Mouse (Mus musculus): ENCODE results near the gene Tenm4.

Tenm4 gene

GRCm38 (mm10) chr7:96755459-96756094 lies 584.5 kb downstream of the Tenm4 start:
- no peak for DNase-seq

- no peak for DNase-seq
These were observed 585.2 kb downstream of the Tenm4 start for GRCm38 (mm10) chr7:96756104-96756742.

DNA sequence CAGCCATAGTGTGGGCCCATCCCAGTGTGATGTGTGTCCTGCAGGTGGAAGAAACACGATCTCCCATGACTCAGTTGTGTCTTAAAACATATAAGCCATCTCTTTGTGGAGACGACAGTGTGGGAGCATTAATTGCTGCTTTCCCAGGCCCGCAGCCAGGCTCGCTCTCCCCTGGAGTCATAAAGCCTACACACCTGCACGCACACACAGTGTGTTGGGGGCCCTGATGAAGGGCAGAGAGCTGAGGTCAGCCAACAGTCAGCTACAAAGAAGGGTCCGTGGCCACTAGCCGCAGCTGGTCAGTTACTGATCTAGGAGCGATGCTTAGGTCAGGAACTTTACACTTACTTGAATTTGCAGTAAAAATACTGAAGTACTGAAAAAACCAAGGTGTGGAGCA lies 586.0 kb downstream of the Tenm4 start:
- no peak for DNase-seq

DNA sequence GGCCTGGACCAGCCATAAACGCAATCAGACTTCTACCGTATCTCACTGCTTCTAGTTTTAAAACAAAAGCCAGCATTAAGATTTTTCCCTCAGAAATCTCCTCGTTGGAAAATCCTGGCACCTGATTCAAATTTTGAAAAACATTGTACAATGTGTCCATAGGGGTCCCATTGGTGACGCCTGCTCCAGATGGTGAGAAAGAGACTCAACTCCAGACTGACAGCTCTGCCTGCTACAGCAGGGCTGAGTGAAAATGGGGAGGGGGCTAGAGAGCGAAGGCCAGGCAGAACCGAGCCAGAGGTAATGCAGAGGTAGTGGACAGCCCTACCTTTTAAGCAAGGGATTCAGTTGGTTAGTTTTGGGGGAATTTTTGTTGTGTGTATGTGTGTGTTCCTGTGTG lies 589.2 kb downstream of the Tenm4 start:
- DNase-seq: no peak

DNA sequence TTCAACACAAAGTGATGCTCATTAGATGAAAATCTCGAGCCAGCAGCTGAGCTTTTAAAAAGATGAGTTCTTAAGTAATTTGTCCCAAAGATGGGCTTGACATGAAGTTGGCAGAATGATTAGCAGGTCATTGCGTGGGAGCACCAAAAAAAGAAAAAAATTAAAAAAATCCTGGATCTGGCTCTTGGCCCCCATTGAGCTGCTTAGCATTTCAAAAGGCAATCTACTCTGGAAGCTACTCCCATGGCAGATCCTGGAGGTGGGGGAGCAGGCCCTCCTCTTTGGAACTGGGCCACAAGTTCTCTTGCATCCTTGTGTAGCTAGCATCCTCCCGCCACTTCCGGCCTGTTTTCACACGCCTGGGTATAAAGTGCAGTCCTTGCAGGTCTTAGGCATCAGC lies 590.1 kb downstream of the Tenm4 start:
- DNase-seq: no peak

GRCm38 (mm10) chr7:96765321-96765960 lies 594.4 kb downstream of the Tenm4 start:
- peak; percentile 43 for DNase-seq

DNA sequence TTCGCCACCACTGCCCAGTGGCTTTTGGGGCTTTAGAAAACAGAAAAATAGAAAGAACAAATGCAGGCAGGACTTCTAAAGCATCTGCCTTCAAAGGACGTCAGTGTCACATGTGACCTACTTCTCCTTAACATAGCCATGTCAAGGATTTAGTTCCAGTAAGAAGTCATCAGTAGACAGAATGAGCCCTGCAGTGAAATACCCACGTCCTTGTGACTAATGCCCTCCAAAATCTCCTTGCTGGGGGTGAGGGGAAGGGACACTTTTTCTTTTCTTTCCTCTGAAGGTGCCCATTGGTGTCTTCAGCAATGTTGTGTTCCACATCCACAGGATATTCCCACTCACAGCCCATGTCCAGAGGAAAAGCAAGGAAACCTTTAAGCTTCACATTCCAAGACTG lies 596.0 kb downstream of the Tenm4 start:
- DNase-seq: no peak

DNA sequence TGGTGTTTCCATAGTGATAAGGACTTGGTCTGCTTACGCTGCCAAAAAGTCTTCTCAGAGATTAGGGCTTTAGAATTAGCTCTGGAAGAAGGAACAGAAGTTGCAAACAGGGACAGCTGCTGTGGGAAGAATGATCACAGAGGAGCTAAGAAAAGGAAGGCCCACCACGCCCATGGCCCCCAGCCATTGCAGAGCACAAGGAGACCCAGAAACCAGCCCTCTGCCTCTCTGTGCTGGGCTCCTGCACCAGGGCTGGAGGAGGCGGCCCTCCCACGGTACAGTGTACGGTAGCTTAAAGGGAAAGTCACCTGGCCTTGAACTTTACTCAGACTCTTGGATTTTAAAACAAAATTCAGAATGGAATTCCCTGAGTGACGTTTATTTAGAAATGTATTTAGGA lies 597.7 kb downstream of the Tenm4 start:
- no peak for DNase-seq

DNA sequence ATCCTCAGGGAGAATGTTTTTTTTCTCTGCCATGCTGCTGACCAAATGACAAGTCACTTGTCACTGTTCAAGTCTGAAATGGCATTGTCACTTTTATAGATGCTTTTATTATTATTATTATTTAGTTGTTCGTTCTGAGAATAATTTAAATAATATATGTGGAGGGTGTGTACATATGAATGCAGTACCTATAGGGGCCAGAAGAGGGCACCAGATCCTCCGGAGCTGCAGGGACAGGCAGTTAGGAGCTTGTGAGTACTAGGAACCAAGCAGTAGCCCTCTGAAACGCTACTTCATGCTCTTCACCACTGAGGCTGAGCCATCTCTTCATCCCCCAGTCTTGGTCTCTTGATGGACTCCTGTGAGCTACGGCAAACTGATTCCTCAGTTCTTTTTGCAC lies 598.7 kb downstream of the Tenm4 start:
- DNase-seq: peak; percentile 22

GRCm38 (mm10) chr7:96772966-96773365 lies 601.9 kb downstream of the Tenm4 start:
- no peak for DNase-seq

- no peak for DNase-seq
These were observed 602.7 kb downstream of the Tenm4 start for GRCm38 (mm10) chr7:96773585-96774225.

DNA sequence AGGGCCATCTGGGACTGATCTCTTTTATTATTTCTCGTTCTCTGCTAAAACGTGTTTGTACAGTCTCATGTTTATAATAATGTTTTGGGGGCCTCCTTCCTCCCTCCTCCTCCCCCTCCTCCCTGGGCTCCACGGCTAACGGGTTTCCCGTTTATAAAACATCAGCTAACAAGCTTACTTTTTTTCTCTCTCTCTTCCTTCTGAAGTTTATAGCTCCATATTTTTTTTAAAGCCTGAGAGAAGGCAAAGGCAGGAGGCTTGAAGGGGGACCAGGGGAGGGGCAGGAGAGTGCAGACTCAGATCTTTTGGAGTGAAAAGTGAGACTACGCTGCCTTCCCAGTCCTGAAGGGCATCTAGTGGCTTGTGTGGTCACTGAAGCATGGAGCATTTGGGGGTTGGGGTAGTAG lies 604.0 kb downstream of the Tenm4 start:
- no peak for DNase-seq

GRCm38 (mm10) chr7:96777938-96778600 lies 607.0 kb downstream of the Tenm4 start:
- DNase-seq: no peak

GRCm38 (mm10) chr7:96778601-96778969 lies 607.5 kb downstream of the Tenm4 start:
- no peak for DNase-seq

DNA sequence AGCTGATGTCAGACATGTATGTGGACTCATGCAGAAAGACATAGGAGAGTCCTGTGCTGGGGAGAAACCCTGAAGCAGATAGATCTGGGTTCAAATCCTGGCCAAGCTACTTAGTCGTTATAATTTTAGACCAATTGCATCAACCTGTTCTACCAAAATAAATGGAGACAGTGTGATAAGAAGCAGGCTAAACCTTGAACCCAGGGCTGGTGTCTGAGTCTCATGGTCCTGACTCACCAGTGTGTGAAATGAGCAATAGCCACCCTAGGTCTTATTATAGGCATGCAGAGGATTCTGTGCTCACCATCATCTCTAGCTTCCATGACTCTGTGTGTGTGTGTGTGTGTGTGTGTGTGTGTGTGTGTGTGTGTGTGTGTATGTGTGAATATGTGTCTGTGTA lies 609.5 kb downstream of the Tenm4 start:
- no peak for DNase-seq

- no peak for DNase-seq
These were observed 610.0 kb downstream of the Tenm4 start for GRCm38 (mm10) chr7:96781068-96781467.

DNA sequence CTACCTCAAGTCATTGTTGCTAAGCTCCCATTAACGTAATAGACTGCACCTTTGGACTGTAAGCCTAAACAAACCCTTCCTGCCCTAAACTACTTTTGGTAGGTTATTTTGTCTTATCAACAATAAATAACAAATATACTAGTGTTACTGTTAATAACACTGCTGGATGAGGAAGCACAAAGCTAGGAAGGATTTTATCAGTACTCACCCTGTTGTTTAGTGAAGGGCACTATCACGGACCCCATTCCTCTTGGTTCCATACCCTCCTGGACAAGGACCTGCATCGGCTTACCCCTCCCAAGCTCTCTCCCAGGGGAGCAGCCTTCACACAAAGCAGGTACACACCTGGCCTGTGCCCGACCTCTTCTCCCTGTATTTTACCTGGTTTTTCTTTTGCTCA lies 611.6 kb downstream of the Tenm4 start:
- no peak for DNase-seq

GRCm38 (mm10) chr7:96785808-96786207 lies 614.8 kb downstream of the Tenm4 start:
- DNase-seq: no peak

DNA sequence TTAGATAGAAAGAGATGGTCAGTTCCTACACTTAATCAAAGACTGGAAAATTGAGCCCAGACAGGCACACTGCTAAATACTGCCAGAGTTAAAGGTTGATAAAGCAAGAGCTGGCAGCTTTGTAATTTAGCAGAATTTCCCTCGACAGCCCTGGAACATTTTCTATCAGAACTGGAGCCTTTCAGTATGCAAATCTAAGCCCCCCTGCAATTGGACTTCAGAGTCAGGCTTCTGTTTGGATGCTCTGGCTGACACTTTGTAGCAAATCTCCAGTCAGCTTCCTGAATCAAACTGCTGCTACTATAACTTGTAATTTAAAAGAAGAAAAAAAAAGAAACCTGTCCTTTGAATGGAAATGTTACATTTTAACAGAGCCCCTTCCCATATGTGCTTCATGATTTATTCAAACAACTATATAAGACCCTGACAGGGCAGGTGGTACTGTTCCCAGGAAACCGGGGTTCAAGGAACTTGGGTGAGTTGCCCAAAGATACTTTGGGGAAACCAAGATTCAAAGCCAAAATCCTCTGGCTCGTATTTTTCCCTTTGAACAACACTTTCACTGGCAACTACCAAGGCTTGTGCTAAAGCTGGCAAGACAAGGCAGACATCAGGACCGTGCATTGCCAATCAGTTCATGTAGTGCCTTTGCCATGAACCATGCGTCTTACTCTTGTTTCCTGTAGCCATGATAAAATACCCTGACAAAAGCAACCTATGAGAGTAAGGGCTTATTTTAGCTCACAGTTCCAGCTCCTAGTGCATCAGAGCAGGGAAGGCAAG lies 615.4 kb downstream of the Tenm4 start:
- DNase-seq: no peak

- DNase-seq: no peak
These were observed 617.1 kb downstream of the Tenm4 start for GRCm38 (mm10) chr7:96788135-96788534.

DNA sequence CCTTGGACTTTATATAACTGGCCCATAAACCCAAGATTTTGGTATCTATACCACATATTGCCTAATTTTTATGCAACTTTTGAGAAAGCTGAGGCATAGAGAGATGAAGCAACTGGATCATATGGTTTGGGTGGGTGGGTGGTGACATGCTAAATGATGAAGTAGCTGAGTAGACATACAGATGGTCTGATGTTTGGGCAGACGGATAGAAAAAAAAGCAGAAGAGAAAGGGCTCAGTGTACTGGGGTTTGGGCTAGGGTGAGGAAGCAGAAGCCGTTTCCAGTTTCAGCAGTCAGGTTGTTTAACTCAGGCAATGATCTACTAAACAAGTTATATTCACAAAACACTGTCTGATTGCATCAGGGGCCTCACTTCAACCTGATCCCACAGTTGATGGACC lies 619.3 kb downstream of the Tenm4 start:
- DNase-seq: no peak

DNA sequence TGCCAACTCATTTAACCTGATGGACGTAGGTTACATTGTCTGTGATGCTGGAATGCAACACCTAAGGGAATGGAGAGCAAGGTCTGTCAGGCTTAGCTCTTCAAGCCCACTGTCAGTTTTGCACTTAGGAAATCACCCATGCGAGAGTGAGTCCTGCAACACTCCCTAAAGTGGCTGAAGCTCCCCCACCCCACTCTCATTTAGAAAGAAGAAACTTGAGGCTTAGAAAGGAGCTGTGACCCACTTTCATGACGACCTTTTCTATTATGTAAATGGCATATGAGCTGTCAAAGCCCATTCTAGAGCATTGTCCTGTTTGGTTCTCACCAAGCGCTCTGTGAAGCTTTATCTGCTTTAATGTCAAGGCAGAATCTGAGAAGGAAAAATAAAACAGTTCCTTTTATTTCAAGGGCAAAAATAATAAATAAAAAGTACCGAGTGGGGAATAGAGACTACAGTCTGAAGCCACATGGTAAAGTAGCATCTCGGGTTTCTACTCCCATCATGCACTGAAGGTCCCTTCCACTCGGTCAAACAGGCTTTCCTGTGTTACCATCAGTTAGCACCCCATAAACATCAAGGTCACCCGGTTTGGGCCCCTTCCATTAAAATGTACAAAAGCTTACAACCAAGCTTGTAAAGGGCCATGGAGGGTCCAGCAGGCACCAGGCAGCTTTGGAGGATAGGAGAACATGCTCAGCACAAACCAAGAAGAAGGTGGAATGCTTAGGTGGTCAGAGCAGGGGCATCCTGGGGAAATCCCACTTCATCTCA lies 621.6 kb downstream of the Tenm4 start:
- no peak for DNase-seq
